Mouse (Mus musculus) heart, postnatal 0 days (tissue): Measurements from ENCODE around the gene Atg101. TPM values are rescaled to one million over a fixed set of nuclear protein-coding genes. Genes with fewer than 3 reads are reported as not detected.
A peak's percentile ranks its signal among the peaks of the same experiment; 100 is the strongest.

ENCODE experiments used
- ATAC-seq: fragments of 200-750 bp; cut with Nextera tagmentation; 2 replicates; pipeline ENCODE4 v1.8.0; 2017; ENCODE audit warnings: low read depth, moderate number of reproducible peaks, moderate library complexity; ENCODE audit not compliant: insufficient read depth
- DNase-seq: peaks from one replicate; pipeline ENCODE4 v3.0.0-alpha.2; 2016; ENCODE audit warnings: low spot score
- H3K27ac ChIP-seq: fragments of 300-500 bp; sonication (generic); 2 replicates; pipeline ENCODE4 v1.5.1; 2014; ENCODE audit warnings: low read depth, mild to moderate bottlenecking
- H3K27me3 ChIP-seq: fragments of 300-500 bp; sonication (generic); 2 replicates; pipeline ENCODE4 v1.6.1; 2014; ENCODE audit warnings: low read length, mixed read lengths; ENCODE audit not compliant: control insufficient read depth, insufficient read depth
- H3K36me3 ChIP-seq: fragments of 300-500 bp; sonication (generic); replicated peaks from 2 replicates; pipeline ENCODE4 v1.6.1; 2014; ENCODE audit warnings: low read length, mixed read lengths; ENCODE audit not compliant: control insufficient read depth, insufficient read depth
- H3K4me1 ChIP-seq: fragments of 300-500 bp; sonication (generic); 2 replicates; pipeline ENCODE4 v1.6.1; 2014; ENCODE audit warnings: antibody characterized with exemption; ENCODE audit not compliant: control insufficient read depth, insufficient read depth
- H3K4me2 ChIP-seq: fragments of 300-500 bp; sonication (generic); 2 replicates; pipeline ENCODE4 v1.6.1; 2014; ENCODE audit warnings: low read depth, mild to moderate bottlenecking, low read length, moderate library complexity
- H3K4me3 ChIP-seq: fragments of 300-500 bp; sonication (generic); 2 replicates; pipeline ENCODE4 v1.5.1; 2014; ENCODE audit warnings: low read depth, low read length
- H3K9ac ChIP-seq: fragments of 300-500 bp; sonication (generic); replicated peaks from 2 replicates; pipeline ENCODE4 v1.6.1; 2014; ENCODE audit warnings: low read depth, low read length, mixed read lengths
- H3K9me3 ChIP-seq: fragments of 300-500 bp; sonication (generic); replicated peaks from 2 replicates; pipeline ENCODE4 v1.6.1; 2016; ENCODE audit warnings: low read length; ENCODE audit not compliant: control insufficient read depth
- CTCF ChIP-seq: IDR thresholded peaks from 2 replicates; pipeline ENCODE4 v1.5.1; 2016; ENCODE audit warnings: antibody characterized with exemption, control low read depth, low read depth
- EP300 ChIP-seq: IDR thresholded peaks from 2 replicates; pipeline ENCODE4 v1.6.1; 2016; ENCODE audit warnings: antibody characterized with exemption, low read depth
- WGBS: fragments of 180-500 bp; shearing (Covaris S2); extraction: QIAGEN DNeasy Blood & Tissue Kit; methylation state at CpG from one replicate; pipeline ENCODE4 v1.1.7; 2014; 5-methylcytosine and 5-hydroxymethylcytosine counted together
- polyA plus RNA-seq: library from polyadenylated mRNA; unstranded; fragments of >200 nt; fragmentation: Nextera tagmentation; extraction: Ambion mirVana; gene quantifications from 2 replicates; pipeline ENCODE4 v1.2.1, GENCODE M21; 2015
- total RNA-seq: library from RNA; depleted of rRNA; stranded (reverse); fragments of >200 nt; gene quantifications from 2 replicates; pipeline ENCODE4 v1.2.3, GENCODE M21; 2014; ENCODE audit warnings: low replicate concordance

Gene Atg101
- total and polyA plus RNA-seq, 2 experiments from 2014 or later, result 48.6 to 61.6 TPM

DNA sequence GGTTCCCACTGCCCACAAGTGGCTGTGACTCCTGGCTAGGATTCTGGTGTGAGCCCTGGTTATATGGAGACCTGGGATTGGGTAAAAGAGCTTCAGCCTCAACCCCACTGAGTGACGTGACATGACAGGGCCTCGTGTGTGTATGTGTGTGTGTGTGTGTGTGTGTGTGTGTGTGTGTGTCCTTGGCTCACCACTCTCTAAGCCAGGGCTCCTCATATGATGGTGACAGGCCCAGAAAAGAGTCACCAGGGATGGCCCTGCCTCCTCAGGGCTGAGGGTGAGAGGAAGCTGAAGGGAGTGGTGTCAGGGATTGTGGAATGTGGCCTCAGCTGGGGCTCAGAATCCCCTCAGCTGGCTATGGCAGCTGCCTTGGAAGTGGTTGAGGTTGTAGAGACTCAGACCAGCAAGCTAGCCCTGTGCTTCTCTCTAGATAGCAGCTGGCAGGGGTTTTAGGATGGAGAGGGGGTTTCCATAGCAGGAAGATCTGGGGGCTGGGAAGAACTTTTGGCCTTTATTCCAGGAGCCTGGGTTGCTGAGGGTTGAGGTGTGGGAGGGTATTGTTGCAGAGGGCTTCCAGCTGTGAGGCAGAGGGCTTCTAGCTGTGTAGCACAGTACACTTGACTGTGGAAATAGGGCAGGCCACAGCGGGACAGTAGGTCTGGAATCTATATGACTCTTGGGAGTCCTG is 44.9 kb downstream of the Atg101 start:
- H3K27me3 ChIP-seq, result no peaks in the 10 kb centered on the region
- no peak for DNase-seq
- H3K27ac ChIP-seq, result no peak overlapping the region

DNA sequence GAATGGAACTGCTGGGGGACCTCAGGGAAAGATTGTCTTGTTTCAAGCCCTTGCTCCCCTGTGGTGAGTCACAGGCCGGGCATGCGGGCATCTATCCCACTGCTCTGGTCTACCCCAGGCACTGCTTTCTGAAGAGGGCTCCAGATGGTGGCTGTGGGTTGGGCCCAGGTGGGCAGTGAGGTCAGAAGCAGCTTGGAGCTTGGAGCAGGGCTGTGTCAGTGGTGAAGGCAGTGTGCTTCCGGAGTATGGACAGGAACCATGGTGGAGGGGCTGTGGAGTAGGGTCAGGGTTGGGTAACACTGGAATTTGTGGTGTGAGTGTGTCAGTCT is 45.5 kb downstream of the Atg101 start:
- Histone ChIP-seq H3K9ac (no peak overlapping the region), H3K27ac (no peak overlapping the region), H3K36me3 (no peaks in the 10 kb centered on the region), H3K4me2 (no peak overlapping the region), H3K4me1 (no peaks in the 10 kb centered on the region), H3K9me3 (no peaks in the 10 kb centered on the region), H3K4me3 (no peak overlapping the region), H3K27me3 (no peaks in the 10 kb centered on the region)
- 81% methylated on average over 3 of the region's 3 CpGs for WGBS
- no peak for TF ChIP-seq EP300
- 0 out of 2 replicates have a peak, but pooled peaks have one; percentile 1 for ATAC-seq
- DNase-seq, result no peak

More for the DNA sequence above, 44.9 kb downstream of the Atg101 start:
- no peaks in the 10 kb centered on the region for H3K36me3 ChIP-seq
- no peak overlapping the region for H3K9ac ChIP-seq
- H3K4me2 ChIP-seq, result no peak overlapping the region
- no peaks in the 10 kb centered on the region for H3K9me3 ChIP-seq
- ATAC-seq, result peak; percentile 22; the same call in 1 of the 2 replicates
- no peak overlapping the region for H3K4me3 ChIP-seq
- H3K4me1 ChIP-seq, result no peaks in the 10 kb centered on the region
- TF ChIP-seq EP300 (no peak), CTCF (no peak)
- 66% methylated on average over 3 of the region's 3 CpGs for WGBS

DNA sequence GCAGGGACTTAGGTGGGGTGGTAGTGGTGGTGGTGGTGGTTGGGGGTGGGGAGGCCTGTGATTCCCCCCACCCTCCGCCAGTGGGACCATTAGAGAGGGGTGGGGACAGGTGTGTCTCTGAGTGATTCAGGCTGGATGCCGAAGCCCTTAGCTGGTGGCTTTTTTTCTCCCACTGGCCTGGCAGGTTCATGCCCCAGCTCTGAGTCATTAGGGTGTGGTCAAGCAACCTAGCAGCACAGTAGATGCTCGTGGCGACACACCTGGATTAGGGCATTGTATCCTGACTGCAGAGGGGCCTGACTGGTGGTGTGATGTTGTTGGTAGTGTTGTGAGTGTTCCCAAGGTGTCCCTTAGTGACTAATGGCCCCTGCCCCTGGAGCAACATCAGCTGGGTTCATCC is 47.0 kb downstream of the Atg101 start:
- Histone ChIP-seq H3K9ac (no peak overlapping the region), H3K27me3 (no peaks in the 10 kb centered on the region), H3K27ac (no peak overlapping the region), H3K36me3 (no peaks in the 10 kb centered on the region), H3K9me3 (no peaks in the 10 kb centered on the region), H3K4me1 (no peaks in the 10 kb centered on the region), H3K4me3 (no peak overlapping the region), H3K4me2 (no peak overlapping the region)
- ATAC-seq (no peak), DNase-seq (no peak)
- 73% methylated on average over 4 of the region's 4 CpGs for WGBS
- TF ChIP-seq CTCF (no peak), EP300 (no peak)

DNA sequence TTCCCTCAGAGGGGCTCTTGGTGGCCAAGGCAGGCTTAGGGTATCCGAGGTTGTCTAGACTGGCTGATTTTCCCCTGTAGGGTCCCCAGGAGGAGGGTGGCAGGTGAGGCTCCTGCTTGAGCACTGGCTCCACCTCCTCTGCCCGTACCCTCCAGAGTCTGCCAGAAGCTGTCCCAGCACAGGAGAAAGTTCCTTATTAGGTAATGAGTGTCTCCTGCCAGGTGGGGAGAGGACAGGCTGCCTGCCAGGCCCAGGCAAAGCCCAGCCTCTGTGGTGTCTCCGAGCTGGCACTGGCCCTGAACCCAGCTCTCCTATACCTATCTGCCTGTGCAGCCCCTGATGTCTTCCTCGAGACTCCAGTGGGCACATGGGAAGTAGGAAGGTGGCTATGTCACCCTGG is 48.3 kb downstream of the Atg101 start:
- WGBS, result 55% methylated on average over 4 of the region's 4 CpGs
- no peak for ATAC-seq
- H3K27ac ChIP-seq, result no peak overlapping the region

DNA sequence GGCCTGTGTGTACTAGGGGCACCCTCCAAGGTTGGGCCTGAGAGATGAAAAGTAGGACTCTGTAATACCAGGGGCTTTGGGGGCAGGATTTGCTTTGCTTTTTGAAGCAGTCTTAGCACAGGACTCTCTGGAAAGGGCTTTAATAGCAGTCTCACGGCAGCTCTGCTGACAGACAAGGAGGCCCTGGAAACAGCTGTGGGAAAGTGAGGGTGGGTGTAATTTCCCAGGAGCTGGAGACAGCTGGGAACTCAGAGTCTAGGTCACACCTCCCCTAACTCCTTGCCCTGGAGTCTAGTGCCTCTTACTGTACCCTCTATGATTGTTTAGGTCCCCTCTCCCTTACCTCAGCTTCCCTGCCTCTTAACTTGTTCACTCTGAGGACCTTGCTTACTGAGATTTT is 49.1 kb downstream of the Atg101 start:
- Histone ChIP-seq H3K9ac (no peak overlapping the region), H3K4me1 (no peaks in the 10 kb centered on the region), H3K9me3 (no peaks in the 10 kb centered on the region), H3K4me3 (no peak overlapping the region), H3K27me3 (no peaks in the 10 kb centered on the region), H3K4me2 (no peak overlapping the region), H3K27ac (no peak overlapping the region), H3K36me3 (no peaks in the 10 kb centered on the region)
- DNase-seq (no peak), ATAC-seq (no peak)
- TF ChIP-seq EP300 (no peak), CTCF (no peak)
- WGBS, result 22% methylated on average over 1 of the region's 1 CpGs

More for the DNA sequence above, 48.3 kb downstream of the Atg101 start:
- Histone ChIP-seq H3K9ac (no peak overlapping the region), H3K4me3 (no peak overlapping the region), H3K36me3 (no peaks in the 10 kb centered on the region), H3K4me2 (no peak overlapping the region), H3K4me1 (no peaks in the 10 kb centered on the region), H3K27me3 (no peaks in the 10 kb centered on the region), H3K9me3 (no peaks in the 10 kb centered on the region)
- no peak for DNase-seq
- TF ChIP-seq EP300 (no peak), CTCF (no peak)

DNA sequence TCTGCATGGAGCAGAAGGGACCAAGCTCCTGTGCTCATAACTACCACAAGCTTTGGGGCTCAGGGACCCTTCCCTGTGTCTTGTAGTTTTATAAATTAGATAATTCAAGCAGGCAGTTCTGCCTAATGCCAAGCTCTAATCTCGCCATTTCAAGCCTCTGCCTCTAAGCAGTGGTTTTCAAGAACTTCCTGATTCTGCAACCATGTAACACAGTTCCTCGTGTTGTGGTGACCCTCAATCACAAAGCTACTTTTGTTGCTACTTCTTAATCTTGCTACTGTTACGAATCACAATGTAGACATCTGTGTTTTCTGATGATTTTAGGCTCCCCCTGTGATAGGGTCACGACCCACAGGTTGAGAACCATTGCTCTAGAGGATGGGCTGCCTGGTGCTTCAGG is 49.6 kb downstream of the Atg101 start:
- TF ChIP-seq EP300 (no peak), CTCF (no peak)
- WGBS, result 61% methylated on average over 4 of the region's 4 CpGs
- H3K4me1 ChIP-seq, result no peaks in the 10 kb centered on the region

More for the DNA sequence above, 49.6 kb downstream of the Atg101 start:
- H3K27ac ChIP-seq, result no peak overlapping the region
- no peak for DNase-seq
- no peaks in the 10 kb centered on the region for H3K36me3 ChIP-seq
- no peak overlapping the region for H3K4me2 ChIP-seq
- no peaks in the 10 kb centered on the region for H3K9me3 ChIP-seq
- no peak overlapping the region for H3K4me3 ChIP-seq
- H3K9ac ChIP-seq, result no peak overlapping the region
- no peak for ATAC-seq
- H3K27me3 ChIP-seq, result no peaks in the 10 kb centered on the region
